Mouse (Mus musculus): ENCODE results near the gene Kcmf1.
"Not testable (repeated sequence)": the region's sequence is repeated elsewhere in the genome, so short reads cannot be mapped to it uniquely, and the experiment has no call there.

Kcmf1 gene

GRCm38 (mm10) chr6:72852180-72852579, 47.6 kb downstream of the Kcmf1 start:
- ATAC-seq (ENCODE audit: insufficient number of reproducible peaks, low FRiP score, low TSS enrichment), result no peak

GRCm38 (mm10) chr6:72851633-72852032, 48.1 kb downstream of the Kcmf1 start:
- no peak for ATAC-seq (ENCODE audit: insufficient number of reproducible peaks, low FRiP score, low TSS enrichment)

- no peak for ATAC-seq (ENCODE audit: insufficient number of reproducible peaks, low FRiP score, low TSS enrichment)
These were observed 57.7 kb downstream of the Kcmf1 start for GRCm38 (mm10) chr6:72841986-72842502.

GRCm38 (mm10) chr6:72840867-72841780, 58.7 kb downstream of the Kcmf1 start:
- no peak for ATAC-seq (ENCODE audit: insufficient number of reproducible peaks, low FRiP score, low TSS enrichment)

- ATAC-seq (ENCODE audit: insufficient number of reproducible peaks, low FRiP score, low TSS enrichment), result no peak
These were observed 62.0 kb downstream of the Kcmf1 start for GRCm38 (mm10) chr6:72837756-72838155.

- ATAC-seq (ENCODE audit: insufficient number of reproducible peaks, low FRiP score, low TSS enrichment), result no peak
These were observed 65.3 kb downstream of the Kcmf1 start for GRCm38 (mm10) chr6:72834518-72834917.

GRCm38 (mm10) chr6:72831858-72832257, 67.9 kb downstream of the Kcmf1 start:
- ATAC-seq (ENCODE audit: insufficient number of reproducible peaks, low FRiP score, low TSS enrichment), result no peak

- no peak for ATAC-seq (ENCODE audit: insufficient number of reproducible peaks, low FRiP score, low TSS enrichment)
These were observed 68.5 kb downstream of the Kcmf1 start for GRCm38 (mm10) chr6:72831276-72831675.

- ATAC-seq (ENCODE audit: insufficient number of reproducible peaks, low FRiP score, low TSS enrichment), result no peak
These were observed 70.9 kb downstream of the Kcmf1 start for GRCm38 (mm10) chr6:72828857-72829256.

GRCm38 (mm10) chr6:72828037-72828436, 71.7 kb downstream of the Kcmf1 start:
- not testable (repeated sequence) for ATAC-seq (ENCODE audit: insufficient number of reproducible peaks, low FRiP score, low TSS enrichment)

GRCm38 (mm10) chr6:72825762-72826161, 74.0 kb downstream of the Kcmf1 start:
- ATAC-seq (ENCODE audit: insufficient number of reproducible peaks, low FRiP score, low TSS enrichment), result no peak

- peak; percentile 65; the same call in 1 of the 2 replicates for ATAC-seq (ENCODE audit: insufficient number of reproducible peaks, low FRiP score, low TSS enrichment)
These were observed 74.6 kb downstream of the Kcmf1 start for GRCm38 (mm10) chr6:72824971-72825737.

- ATAC-seq (ENCODE audit: insufficient number of reproducible peaks, low FRiP score, low TSS enrichment), result no peak
These were observed 86.3 kb downstream of the Kcmf1 start for GRCm38 (mm10) chr6:72813456-72813855.

GRCm38 (mm10) chr6:72810248-72810647, 89.5 kb downstream of the Kcmf1 start:
- ATAC-seq (ENCODE audit: insufficient number of reproducible peaks, low FRiP score, low TSS enrichment), result no peak

- no peak for ATAC-seq (ENCODE audit: insufficient number of reproducible peaks, low FRiP score, low TSS enrichment)
These were observed 90.1 kb downstream of the Kcmf1 start for GRCm38 (mm10) chr6:72809522-72810149.

- no peak for ATAC-seq (ENCODE audit: insufficient number of reproducible peaks, low FRiP score, low TSS enrichment)
These were observed 91.4 kb downstream of the Kcmf1 start for GRCm38 (mm10) chr6:72808342-72808741.

GRCm38 (mm10) chr6:72803669-72804068, 96.1 kb downstream of the Kcmf1 start:
- ATAC-seq (ENCODE audit: insufficient number of reproducible peaks, low FRiP score, low TSS enrichment), result no peak

- ATAC-seq (ENCODE audit: insufficient number of reproducible peaks, low FRiP score, low TSS enrichment), result no peak
These were observed 97.7 kb downstream of the Kcmf1 start for GRCm38 (mm10) chr6:72802119-72802518.

- no peak for ATAC-seq (ENCODE audit: insufficient number of reproducible peaks, low FRiP score, low TSS enrichment)
These were observed 99.1 kb downstream of the Kcmf1 start for GRCm38 (mm10) chr6:72800641-72801040.

GRCm38 (mm10) chr6:72797763-72798162, 102.0 kb downstream of the Kcmf1 start:
- ATAC-seq (ENCODE audit: insufficient number of reproducible peaks, low FRiP score, low TSS enrichment), result no peak

GRCm38 (mm10) chr6:72795444-72795843, 104.3 kb downstream of the Kcmf1 start:
- ATAC-seq (ENCODE audit: insufficient number of reproducible peaks, low FRiP score, low TSS enrichment), result no peak

Measured in cerebellum, adult (tissue).